18 mouse cellular contexts compared by ENCODE assay signal in the genomic region with DNA sequence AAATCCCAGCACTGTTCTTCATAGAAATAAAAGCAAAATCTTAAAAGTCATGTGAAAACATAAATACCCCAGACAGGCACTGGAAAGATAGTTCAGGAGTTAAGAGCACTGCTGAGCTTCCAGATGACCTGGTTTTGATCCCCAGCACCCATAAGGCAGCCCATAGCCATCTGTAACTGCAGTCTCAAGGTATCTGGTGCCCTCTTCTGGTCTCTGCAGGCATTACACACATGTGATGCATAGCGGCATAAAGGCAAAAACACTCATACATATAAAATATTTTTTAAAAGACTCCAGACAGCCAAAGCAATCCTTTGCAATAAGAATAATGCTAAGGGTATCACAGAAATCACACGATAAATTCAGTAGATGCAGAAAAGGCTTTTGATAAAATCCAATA. TPM values are rescaled to one million over a fixed set of nuclear protein-coding genes. Genes with fewer than 3 reads are reported as not detected.
DNase-seq lines count a peak whose midpoint lies in the region; ATAC-seq and TF ChIP-seq lines count a peak whose summit lies in the region.
"Had no signal": no experiment of that assay in that cellular context is flagged by ENCODE, and none has a peak within 500 bp of the region (broad histone marks: within the 10 kb centered on the region; RNA-seq: fewer than 3 reads in every experiment).

No protein-coding gene starts in this region.

- no peak overlapping the region for H3K4me3 ChIP-seq in gastrocnemius, adult 2 months
- H3K4me3 ChIP-seq in liver, postnatal 0 days (ENCODE audit: low read depth, low read length), result no peak overlapping the region
- no peak overlapping the region for H3K4me3 ChIP-seq in liver, embryonic 11.5 days (ENCODE audit: low read depth, low read length)
- no peak overlapping the region for H3K4me3 ChIP-seq in MEL (ENCODE audit: control insufficient read depth in 1 of 2, insufficient read depth in 1 of 2, low read depth in 2 of 2, low read length in 2 of 2)
- H3K4me3 ChIP-seq: embryonic facial prominence, embryonic 10.5 days; forebrain, embryonic 15.5 days; limb, embryonic 13.5 days; neural tube, embryonic 13.5 days had no signal

- H3K4me2 ChIP-seq in liver, postnatal 0 days (ENCODE audit: low read depth, low read length), result no peak overlapping the region
- no peak overlapping the region for H3K4me2 ChIP-seq in liver, embryonic 11.5 days
- H3K4me2 ChIP-seq: forebrain, embryonic 15.5 days; limb, embryonic 13.5 days; neural tube, embryonic 13.5 days had no signal

- peak; percentile 29 for TF ChIP-seq RAD21 in MEL (IDR thresholded peaks at IDR 0.05; ENCODE audit: low read depth, low read length)

- ATAC-seq in liver, postnatal 0 days, result no peak
- no peak for ATAC-seq in liver, embryonic 11.5 days (replicated peaks; ENCODE audit: low FRiP score)
- ATAC-seq: forebrain, embryonic 15.5 days; intestine, embryonic 16.5 days had no signal

- 0 out of 2 replicates have a peak, but pooled peaks have one; percentile 14 for TF ChIP-seq CTCF in gastrocnemius, adult 2 months (IDR thresholded peaks at IDR 0.05)
- TF ChIP-seq CTCF in liver, postnatal 0 days (IDR thresholded peaks at IDR 0.05; ENCODE audit: low read depth), result peak; percentile 43
- TF ChIP-seq CTCF in MEL (IDR thresholded peaks at IDR 0.05 in 2 of 3, conservative IDR thresholded peaks at IDR 0.05 in 1 of 3; ENCODE audit: control insufficient read depth in 1 of 3, insufficient read depth in 1 of 3, low read depth in 2 of 3, low read length in 3 of 3, poor library complexity in 1 of 3, severe bottlenecking in 1 of 3), result peak; percentile 23 to 42 (median 34); a peak in 4 of 6 replicates

- TF ChIP-seq POLR2A in MEL (IDR thresholded peaks at IDR 0.05; ENCODE audit: control insufficient read depth in 1 of 2, insufficient read depth in 1 of 2, low read depth in 1 of 2, low read length in 2 of 2, poor library complexity in 1 of 2), result no peak

- H3K27ac ChIP-seq in gastrocnemius, adult 2 months, result no peak overlapping the region
- H3K27ac ChIP-seq in liver, postnatal 0 days (ENCODE audit: low read depth), result no peak overlapping the region
- no peak overlapping the region for H3K27ac ChIP-seq in liver, embryonic 11.5 days (ENCODE audit: low read depth, low read length)
- H3K27ac ChIP-seq in MEL (ENCODE audit: control insufficient read depth, low read depth, low read length), result no peak overlapping the region
- H3K27ac ChIP-seq: embryonic facial prominence, embryonic 10.5 days; forebrain, embryonic 15.5 days; limb, embryonic 13.5 days; neural tube, embryonic 13.5 days had no signal

- intact Hi-C loops in gastrocnemius, adult 2 months (cut with DNase I), result no loop called here

- no peaks in the 10 kb centered on the region for H3K27me3 ChIP-seq in liver, postnatal 0 days (ENCODE audit: insufficient read depth, low read length)
- no peaks in the 10 kb centered on the region for H3K27me3 ChIP-seq in liver, embryonic 11.5 days (replicated peaks; ENCODE audit: control insufficient read depth, insufficient read depth, low read length)
- peaks cover 0 to 2% of the 10 kb centered on the region in 2 experiments; a peak in 1 of 4 replicates for H3K27me3 ChIP-seq in MEL (ENCODE audit: control insufficient read depth in 1 of 2, insufficient read depth in 2 of 2, low read length in 2 of 2)
- no peaks in the 10 kb centered on the region for H3K27me3 ChIP-seq in splenic B cell, adult 2 months (ENCODE audit: control insufficient read depth, insufficient read depth, low read length, poor library complexity, severe bottlenecking)
- H3K27me3 ChIP-seq: forebrain, embryonic 15.5 days; limb, embryonic 13.5 days; neural tube, embryonic 13.5 days had no signal

- H3K36me3 ChIP-seq in liver, postnatal 0 days (replicated peaks; ENCODE audit: insufficient read depth, low read length), result no peaks in the 10 kb centered on the region
- H3K36me3 ChIP-seq in liver, embryonic 11.5 days (ENCODE audit: control insufficient read depth, insufficient read depth, low read length), result no peaks in the 10 kb centered on the region
- H3K36me3 ChIP-seq in MEL (ENCODE audit: control insufficient read depth in 1 of 2, insufficient read depth in 2 of 2, low read length in 2 of 2), result no peaks in the 10 kb centered on the region
- H3K36me3 ChIP-seq in splenic B cell, adult 2 months (ENCODE audit: control insufficient read depth, insufficient read depth, low read length, poor library complexity, severe bottlenecking), result no peaks in the 10 kb centered on the region
- H3K36me3 ChIP-seq: embryonic facial prominence, embryonic 10.5 days; forebrain, embryonic 15.5 days; limb, embryonic 13.5 days; neural tube, embryonic 13.5 days had no signal

- 82% methylated on average over 2 of the region's 2 CpGs for WGBS in liver, postnatal 0 days (ENCODE audit: insufficient replicate concordance)
- 94% methylated on average over 2 of the region's 2 CpGs for WGBS in liver, embryonic 11.5 days

- no peak for TF ChIP-seq EP300 in liver, postnatal 0 days (IDR thresholded peaks at IDR 0.05; ENCODE audit: low read depth)
- TF ChIP-seq EP300 in MEL (IDR thresholded peaks at IDR 0.05; ENCODE audit: low read depth in 1 of 2, low read length in 2 of 2), result no peak

- H3K4me1 ChIP-seq in liver, postnatal 0 days (ENCODE audit: insufficient read depth), result no peaks in the 10 kb centered on the region
- H3K4me1 ChIP-seq in liver, embryonic 11.5 days (replicated peaks; ENCODE audit: control insufficient read depth, insufficient read depth, low read length), result no peaks in the 10 kb centered on the region
- H3K4me1 ChIP-seq in MEL (ENCODE audit: control insufficient read depth in 1 of 2, insufficient read depth in 2 of 2, low read length in 2 of 2), result no peaks in the 10 kb centered on the region
- H3K4me1 ChIP-seq: embryonic facial prominence, embryonic 10.5 days; forebrain, embryonic 15.5 days; limb, embryonic 13.5 days; neural tube, embryonic 13.5 days had no signal

- H3K9ac ChIP-seq in liver, postnatal 0 days (replicated peaks), result no peak overlapping the region
- H3K9ac ChIP-seq in liver, embryonic 11.5 days (ENCODE audit: low read depth, low read length), result no peak overlapping the region
- no peak overlapping the region for H3K9ac ChIP-seq in MEL (ENCODE audit: control insufficient read depth, low read depth, low read length, poor library complexity, severe bottlenecking)
- H3K9ac ChIP-seq: forebrain, embryonic 15.5 days; limb, embryonic 13.5 days; neural tube, embryonic 13.5 days had no signal

- no peak for DNase-seq in gastrocnemius, adult 2 months
- DNase-seq in gastrocnemius, postnatal 25 days, result no peak
- no peak for DNase-seq in liver, postnatal 0 days
- DNase-seq in liver, embryonic 11.5 days (ENCODE audit: low spot score), result no peak
- peak; percentile 28 for DNase-seq in MEL (ENCODE audit: low read depth, low spot score)
- peak; percentile 18 for DNase-seq in splenic B cell, adult 2 months (ENCODE audit: low read depth, low spot score)
- DNase-seq in frontal cortex, postnatal 36 days (ENCODE audit: low spot score in 2 of 2), result no peak
- no peak for DNase-seq in cerebellum, adult 9-11 months
- DNase-seq: kidney, postnatal 25 days; lung, adult 18-20 months; lung, postnatal 36 days; thymus, adult 18-20 months had no signal

- no peaks in the 10 kb centered on the region for H3K79me2 ChIP-seq in MEL (ENCODE audit: control insufficient read depth, insufficient read depth, low read length, poor library complexity)

- no peaks in the 10 kb centered on the region for H3K9me3 ChIP-seq in liver, postnatal 0 days (ENCODE audit: low read length)
- no peaks in the 10 kb centered on the region for H3K9me3 ChIP-seq in liver, embryonic 11.5 days (ENCODE audit: control insufficient read depth, low read length)
- H3K9me3 ChIP-seq in MEL (replicated peaks; ENCODE audit: insufficient read depth, low read length), result peaks cover 2% of the 10 kb centered on the region
- H3K9me3 ChIP-seq: embryonic facial prominence, embryonic 10.5 days; forebrain, embryonic 15.5 days had no signal

TF ChIP-seq in MEL, 35 proteins besides CTCF, POLR2A, EP300 and RAD21:
- TF ChIP-seq SMC3 (IDR thresholded peaks at IDR 0.05; ENCODE audit: low read depth, low read length) (peak; percentile 21; the same call in 1 of the 2 replicates), MAFK (IDR thresholded peaks at IDR 0.05; ENCODE audit: borderline replicate concordance, low read depth, low read length) (no peak)

RNA-seq across cellular contexts. Expression of a gene that starts 37.3 kb away (rescaled TPM):
- under 1 TPM; 0.18 to 0.20 TPM for total RNA-seq in gastrocnemius, adult 2 months (2021)
- total RNA-seq in gastrocnemius, postnatal 25 days (2021), result under 1 TPM in 1 of 2 experiments, not detected in 1; 0.15 TPM
- polyA plus RNA-seq in liver, postnatal 0 days (2015; fragmentation: Nextera tagmentation; extraction: Ambion mirVana), result 0.28 and 0.32 TPM in 2 replicates
- 0.30 and 0.32 TPM in 2 replicates for polyA plus RNA-seq in liver, embryonic 11.5 days (2014; fragmentation: Nextera tagmentation; extraction: Ambion mirVana)
- total RNA-seq in MEL (2012; rRNA removed), result 0.31 and 0.33 TPM in 2 replicates
- polyA plus RNA-seq in MEL (2012; ENCODE audit: insufficient read depth in 1 of 2, insufficient read length in 2 of 2, low read depth in 1 of 2, low replicate concordance in 2 of 2, missing spikeins in 1 of 2), result under 1 TPM in 1 of 2 experiments, not detected in 1; 0.21 TPM
- total RNA-seq: left cerebral cortex, postnatal 10 days had no signal

RNA-seq across cellular contexts. Expression of a gene that starts 37.3 kb away (rescaled TPM):
- total RNA-seq in gastrocnemius, adult 2 months (2021), result 10 to 100 TPM; 15.9 to 16.8 TPM
- total RNA-seq in gastrocnemius, postnatal 25 days (2021), result 10 to 100 TPM; 12.6 to 14.5 TPM
- 11.8 and 11.9 TPM in 2 replicates for polyA plus RNA-seq in liver, postnatal 0 days (2015; fragmentation: Nextera tagmentation; extraction: Ambion mirVana)
- 34.8 and 41.8 TPM in 2 replicates for polyA plus RNA-seq in liver, embryonic 11.5 days (2014; fragmentation: Nextera tagmentation; extraction: Ambion mirVana)
- total RNA-seq in MEL (2012; rRNA removed), result 40.7 and 51.4 TPM in 2 replicates
- 10 to 100 TPM in 1 of 2 experiments, not detected in 1; 43.4 TPM for polyA plus RNA-seq in MEL (2012; ENCODE audit: insufficient read depth in 1 of 2, insufficient read length in 2 of 2, low read depth in 1 of 2, low replicate concordance in 2 of 2, missing spikeins in 1 of 2)

RNA-seq across cellular contexts. Expression of a gene that starts 54.0 kb away (rescaled TPM):
- total RNA-seq in gastrocnemius, adult 2 months (2021), result 10 to 100 TPM; 21.4 to 22.7 TPM
- total RNA-seq in gastrocnemius, postnatal 25 days (2021), result 10 to 100 TPM; 15.0 to 17.4 TPM
- 4.8 TPM in 2 replicates for polyA plus RNA-seq in liver, postnatal 0 days (2015; fragmentation: Nextera tagmentation; extraction: Ambion mirVana)
- polyA plus RNA-seq in liver, embryonic 11.5 days (2014; fragmentation: Nextera tagmentation; extraction: Ambion mirVana), result 29.6 and 31.7 TPM in 2 replicates
- 48.5 and 54.0 TPM in 2 replicates for total RNA-seq in MEL (2012; rRNA removed)
- 10 to 100 TPM in 1 of 2 experiments, not detected in 1; 89.2 TPM for polyA plus RNA-seq in MEL (2012; ENCODE audit: insufficient read depth in 1 of 2, insufficient read length in 2 of 2, low read depth in 1 of 2, low replicate concordance in 2 of 2, missing spikeins in 1 of 2)

Comparison
In these comparisons a context has a peak if more than half of its experiments do, and no peak if none do; other contexts are left out.
1. DNase-seq: peak in MEL (single experiment) and splenic B cell, adult 2 months (single experiment); none in gastrocnemius, adult 2 months (single experiment), gastrocnemius, postnatal 25 days (single experiment), liver, postnatal 0 days (single experiment), liver, embryonic 11.5 days (single experiment), frontal cortex, postnatal 36 days (0 of 2) and cerebellum, adult 9-11 months (single experiment).
2. Peak in every context shown above with its lines, with median percentiles within 50 percentile points of each other: CTCF ChIP-seq.